Mouse (Mus musculus) WW6 (cell line): ENCODE results near the gene Tet3.

Experiments
- DNase-seq: peaks from one replicate; pipeline ENCODE4 v3.0.0-alpha.2; 2013; ENCODE audit warnings: low read depth, low spot score

Tet3 gene

GRCm38 (mm10) chr6:83459034-83459644 lies at the start of gene Tet3:
TSS of gene Tet3 (minus strand) at chr6:83459084.
- no peak for DNase-seq

GRCm38 (mm10) chr6:83507168-83507546 lies 48.3 kb upstream of the Tet3 start:
- DNase-seq, result no peak

- DNase-seq, result peak; percentile 96
Observed at GRCm38 (mm10) chr6:83506258-83507167, 47.6 kb upstream of the Tet3 start, which contains the start of gene Dguok. TSS of gene Dguok (minus strand) at chr6:83506969.

GRCm38 (mm10) chr6:83505554-83505953 lies 46.7 kb upstream of the Tet3 start:
- DNase-seq, result no peak

- no peak for DNase-seq
Observed at GRCm38 (mm10) chr6:83503361-83503760, 44.5 kb upstream of the Tet3 start.

GRCm38 (mm10) chr6:83502656-83503055 lies 43.8 kb upstream of the Tet3 start:
- no peak for DNase-seq

- DNase-seq, result no peak
Observed at GRCm38 (mm10) chr6:83501524-83502310, 42.8 kb upstream of the Tet3 start.

GRCm38 (mm10) chr6:83500462-83500861 lies 41.6 kb upstream of the Tet3 start:
- DNase-seq, result no peak

GRCm38 (mm10) chr6:83499078-83499477 lies 40.2 kb upstream of the Tet3 start:
- no peak for DNase-seq

GRCm38 (mm10) chr6:83496753-83497710 lies 38.1 kb upstream of the Tet3 start:
- DNase-seq, result no peak

GRCm38 (mm10) chr6:83496009-83496752 lies 37.3 kb upstream of the Tet3 start:
- no peak for DNase-seq

- no peak for DNase-seq
Observed at GRCm38 (mm10) chr6:83490622-83491021, 31.7 kb upstream of the Tet3 start.

- DNase-seq, result no peak
Observed at GRCm38 (mm10) chr6:83488200-83488599, 29.3 kb upstream of the Tet3 start.

GRCm38 (mm10) chr6:83487298-83487697 lies 28.4 kb upstream of the Tet3 start:
- DNase-seq, result no peak

GRCm38 (mm10) chr6:83485854-83486253 lies 27.0 kb upstream of the Tet3 start:
- DNase-seq, result no peak

GRCm38 (mm10) chr6:83483776-83484175 lies 24.9 kb upstream of the Tet3 start:
- DNase-seq, result no peak

- no peak for DNase-seq
Observed at GRCm38 (mm10) chr6:83482418-83483085, 23.7 kb upstream of the Tet3 start.

- DNase-seq, result no peak
Observed at GRCm38 (mm10) chr6:83480019-83480655, 21.3 kb upstream of the Tet3 start.

- no peak for DNase-seq
Observed at GRCm38 (mm10) chr6:83479193-83479592, 20.3 kb upstream of the Tet3 start.
